Mouse (Mus musculus): Measurements from ENCODE around the gene Oprm1. TPM values are rescaled to one million over a fixed set of nuclear protein-coding genes. Genes with fewer than 3 reads are reported as not detected.

Gene Oprm1
- polyA plus RNA-seq, 1 experiment from 2014 or later = 3.2 TPM

DNA sequence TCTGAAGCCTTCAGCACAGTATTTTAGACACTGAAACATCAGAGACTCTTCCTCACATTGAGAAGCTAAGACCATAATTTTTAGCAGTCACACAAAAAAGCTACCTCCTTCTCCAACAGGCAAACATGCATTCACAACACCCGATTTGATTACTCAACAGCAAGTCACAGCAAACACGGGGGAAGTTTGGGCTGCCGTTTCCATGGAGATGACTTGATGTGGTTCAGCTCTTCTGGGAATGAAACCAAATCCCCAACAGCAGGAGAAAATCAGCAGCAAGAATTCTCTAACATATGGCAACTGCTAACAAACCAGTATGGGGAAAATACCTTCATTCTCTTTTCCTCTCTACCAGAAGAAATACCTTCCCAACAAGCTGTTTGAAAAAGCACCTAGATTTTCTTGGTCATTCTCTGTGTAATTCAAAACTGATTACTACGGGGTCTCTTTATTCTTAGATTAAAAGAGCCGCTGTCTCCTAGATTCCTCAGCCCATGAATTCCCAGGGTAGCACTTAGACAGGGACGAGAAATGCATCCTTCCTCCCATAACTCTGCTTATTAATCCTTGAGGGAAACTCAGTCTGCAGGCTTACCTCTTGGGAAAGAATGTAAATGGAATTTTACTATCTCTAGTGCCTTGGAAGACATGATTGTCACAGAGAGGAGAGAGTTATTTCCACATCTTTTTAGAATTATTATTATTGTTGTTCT lies 158.4 kb downstream of the Oprm1 start:
- Histone ChIP-seq H3K4me3 (ENCODE audit: low read length) (no peak overlapping the region), H3K9ac (ENCODE audit: low read depth, low read length) (no peak overlapping the region), H3K36me3 (ENCODE audit: control insufficient read depth, insufficient read depth, low read length) (no peaks in the 10 kb centered on the region), H3K9me3 (ENCODE audit: control insufficient read depth, low read length) (no peaks in the 10 kb centered on the region), H3K27ac (ENCODE audit: low read depth, low read length) (peak overlapping the region; percentile 59), H3K4me2 (ENCODE audit: low read length) (peak overlapping the region; percentile 44), H3K27me3 (replicated peaks; ENCODE audit: control insufficient read depth, insufficient read depth, low read length) (no peaks in the 10 kb centered on the region), H3K4me1 (ENCODE audit: control insufficient read depth, insufficient read depth, low read depth, low read length) (peaks cover 7% of the 10 kb centered on the region)
- 9% methylated on average over 6 of the region's 6 CpGs for WGBS
- ATAC-seq = peak; percentile 93

DNA sequence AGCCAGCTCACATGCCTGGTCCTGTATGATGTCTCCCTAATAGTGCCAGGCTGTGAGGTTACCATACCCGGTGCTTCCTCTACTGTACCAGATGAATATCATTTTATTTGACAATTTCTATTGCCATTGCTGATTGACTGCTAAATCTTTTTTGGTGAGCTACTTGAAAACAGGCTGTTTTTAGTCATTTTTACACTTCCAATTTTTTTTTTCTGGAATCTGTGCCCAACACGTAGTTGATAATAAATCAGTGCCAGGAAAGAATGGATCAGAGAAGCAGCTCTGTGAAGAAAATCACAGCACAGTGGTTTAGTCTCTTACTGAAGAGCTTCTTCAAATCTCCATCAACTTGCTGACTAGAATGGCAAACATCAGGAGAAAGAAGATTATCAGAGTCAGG lies 168.4 kb downstream of the Oprm1 start:
- H3K27ac ChIP-seq (ENCODE audit: low read depth, low read length) = no peak overlapping the region
- no peak for ATAC-seq
- no peak overlapping the region for H3K4me2 ChIP-seq (ENCODE audit: low read length)
- no peaks in the 10 kb centered on the region for H3K36me3 ChIP-seq (ENCODE audit: control insufficient read depth, insufficient read depth, low read length)
- H3K27me3 ChIP-seq (replicated peaks; ENCODE audit: control insufficient read depth, insufficient read depth, low read length) = no peaks in the 10 kb centered on the region
- no peak overlapping the region for H3K4me3 ChIP-seq (ENCODE audit: low read length)
- no peaks in the 10 kb centered on the region for H3K4me1 ChIP-seq (ENCODE audit: control insufficient read depth, insufficient read depth, low read depth, low read length)
- WGBS = 79% methylated on average over 2 of the region's 2 CpGs
- no peak overlapping the region for H3K9ac ChIP-seq (ENCODE audit: low read depth, low read length)
- H3K9me3 ChIP-seq (ENCODE audit: control insufficient read depth, low read length) = no peaks in the 10 kb centered on the region

DNA sequence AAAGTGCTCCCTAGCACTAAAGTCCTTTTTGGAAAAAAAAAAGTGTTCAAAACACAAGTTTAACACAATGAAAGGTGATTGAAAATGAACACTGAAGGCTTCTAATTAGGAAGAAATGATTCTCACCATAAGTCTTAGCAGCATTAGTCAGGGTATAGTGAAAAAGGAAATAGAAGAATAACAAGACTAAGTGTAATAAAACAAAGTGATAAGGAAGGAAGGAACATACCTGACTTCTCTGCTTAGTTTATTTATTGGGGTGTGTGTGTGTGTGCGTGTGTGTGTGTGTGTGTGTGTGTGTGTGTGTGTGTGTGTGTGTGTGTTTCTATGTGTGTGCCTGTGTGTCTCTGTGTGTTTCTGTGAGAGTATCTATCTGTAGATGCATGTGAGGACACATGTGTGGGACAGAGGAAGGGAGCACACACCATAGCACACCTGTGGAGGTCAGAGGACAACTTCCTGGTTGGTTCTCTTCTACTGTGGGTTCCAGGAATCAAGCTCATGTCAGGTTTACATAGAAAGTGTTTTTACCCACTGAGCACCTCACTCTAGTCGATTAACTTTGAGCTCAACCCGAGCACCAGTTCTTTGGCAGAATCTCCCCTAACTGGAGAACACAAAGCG lies 169.4 kb downstream of the Oprm1 start:
- Histone ChIP-seq H3K27ac (ENCODE audit: low read depth, low read length) (no peak overlapping the region), H3K36me3 (ENCODE audit: control insufficient read depth, insufficient read depth, low read length) (no peaks in the 10 kb centered on the region), H3K4me2 (ENCODE audit: low read length) (no peak overlapping the region), H3K9me3 (ENCODE audit: control insufficient read depth, low read length) (no peaks in the 10 kb centered on the region), H3K4me3 (ENCODE audit: low read length) (no peak overlapping the region), H3K9ac (ENCODE audit: low read depth, low read length) (no peak overlapping the region), H3K27me3 (replicated peaks; ENCODE audit: control insufficient read depth, insufficient read depth, low read length) (no peaks in the 10 kb centered on the region), H3K4me1 (ENCODE audit: control insufficient read depth, insufficient read depth, low read depth, low read length) (no peaks in the 10 kb centered on the region)
- 93% methylated on average over 4 of the region's 4 CpGs for whole genome bisulfite sequencing
- no peak for ATAC-seq

DNA sequence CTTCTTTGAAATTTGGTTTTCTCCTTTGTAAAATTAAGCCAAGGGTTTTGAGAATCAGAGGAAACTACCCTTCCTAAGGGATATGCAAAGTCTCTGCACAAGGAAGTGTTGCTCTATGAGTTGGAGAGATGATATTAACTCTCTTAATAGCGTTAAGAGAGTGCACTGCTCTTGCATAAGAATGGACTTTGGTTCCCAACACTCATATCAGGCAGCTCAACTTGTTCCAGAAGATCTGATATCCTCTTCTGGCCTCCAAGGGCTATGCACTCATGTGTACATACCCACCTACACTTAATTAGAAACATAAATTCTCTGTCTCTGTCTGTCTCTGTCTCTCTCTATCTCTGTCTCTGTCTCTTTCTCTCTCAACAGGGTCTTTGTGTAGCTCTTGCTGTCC lies 170.6 kb downstream of the Oprm1 start:
- no peaks in the 10 kb centered on the region for H3K27me3 ChIP-seq (replicated peaks; ENCODE audit: control insufficient read depth, insufficient read depth, low read length)
- no peak overlapping the region for H3K4me3 ChIP-seq (ENCODE audit: low read length)
- no peak overlapping the region for H3K27ac ChIP-seq (ENCODE audit: low read depth, low read length)
- no peak overlapping the region for H3K4me2 ChIP-seq (ENCODE audit: low read length)
- H3K36me3 ChIP-seq (ENCODE audit: control insufficient read depth, insufficient read depth, low read length) = no peaks in the 10 kb centered on the region
- no peaks in the 10 kb centered on the region for H3K4me1 ChIP-seq (ENCODE audit: control insufficient read depth, insufficient read depth, low read depth, low read length)
- no peak for ATAC-seq
- WGBS = 67% methylated on average over 1 of the region's 1 CpGs
- H3K9ac ChIP-seq (ENCODE audit: low read depth, low read length) = no peak overlapping the region
- no peaks in the 10 kb centered on the region for H3K9me3 ChIP-seq (ENCODE audit: control insufficient read depth, low read length)

DNA sequence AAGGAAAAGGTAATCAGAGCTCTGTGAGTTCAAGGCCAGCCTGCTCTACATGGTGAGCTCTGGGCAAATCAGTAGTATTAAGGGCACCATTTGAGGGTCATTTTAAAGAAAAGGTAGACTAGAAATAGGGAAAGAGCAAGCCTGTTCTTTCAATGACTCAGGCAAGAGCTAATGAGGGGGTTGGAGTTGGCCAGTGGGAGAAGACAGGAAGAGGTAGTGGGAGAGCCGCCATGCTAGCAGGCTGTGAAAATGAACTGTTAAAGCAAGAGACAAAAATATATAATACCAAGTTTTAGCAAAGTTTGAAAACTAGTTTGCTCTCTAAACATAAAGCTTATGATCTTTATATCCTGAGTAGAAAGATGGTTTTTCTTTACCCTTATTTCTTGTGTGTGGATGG lies 172.1 kb downstream of the Oprm1 start:
- 84% methylated on average over 1 of the region's 1 CpGs for WGBS
- Histone ChIP-seq H3K4me1 (ENCODE audit: control insufficient read depth, insufficient read depth, low read depth, low read length) (no peaks in the 10 kb centered on the region), H3K27me3 (replicated peaks; ENCODE audit: control insufficient read depth, insufficient read depth, low read length) (no peaks in the 10 kb centered on the region), H3K9me3 (ENCODE audit: control insufficient read depth, low read length) (no peaks in the 10 kb centered on the region), H3K27ac (ENCODE audit: low read depth, low read length) (no peak overlapping the region), H3K36me3 (ENCODE audit: control insufficient read depth, insufficient read depth, low read length) (no peaks in the 10 kb centered on the region), H3K9ac (ENCODE audit: low read depth, low read length) (no peak overlapping the region), H3K4me2 (ENCODE audit: low read length) (no peak overlapping the region), H3K4me3 (ENCODE audit: low read length) (no peak overlapping the region)
- no peak for ATAC-seq

DNA sequence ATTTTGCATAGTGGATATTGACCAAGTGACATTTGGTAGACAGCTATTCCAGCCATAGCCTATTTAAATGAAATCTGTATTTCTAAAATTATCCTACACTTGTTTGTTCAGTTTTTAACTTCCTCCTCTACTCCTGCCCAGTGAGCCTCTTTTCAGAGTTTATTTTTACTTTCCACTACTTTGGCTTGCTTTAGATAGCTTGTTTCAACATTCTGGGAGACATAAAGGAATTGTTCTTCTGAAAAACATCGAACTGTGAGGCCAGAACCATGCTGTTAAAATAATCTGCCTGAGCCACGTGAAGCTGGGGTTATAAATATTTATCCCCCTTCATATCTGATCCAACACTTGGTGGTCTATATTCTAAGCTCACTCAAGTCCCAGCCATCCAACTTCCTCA lies 172.6 kb downstream of the Oprm1 start:
- Histone ChIP-seq H3K27ac (ENCODE audit: low read depth, low read length) (no peak overlapping the region), H3K9ac (ENCODE audit: low read depth, low read length) (no peak overlapping the region), H3K4me3 (ENCODE audit: low read length) (no peak overlapping the region), H3K4me1 (ENCODE audit: control insufficient read depth, insufficient read depth, low read depth, low read length) (no peaks in the 10 kb centered on the region), H3K4me2 (ENCODE audit: low read length) (no peak overlapping the region), H3K36me3 (ENCODE audit: control insufficient read depth, insufficient read depth, low read length) (no peaks in the 10 kb centered on the region), H3K27me3 (replicated peaks; ENCODE audit: control insufficient read depth, insufficient read depth, low read length) (no peaks in the 10 kb centered on the region), H3K9me3 (ENCODE audit: control insufficient read depth, low read length) (no peaks in the 10 kb centered on the region)
- ATAC-seq = no peak
- WGBS = 62% methylated on average over 2 of the region's 2 CpGs

DNA sequence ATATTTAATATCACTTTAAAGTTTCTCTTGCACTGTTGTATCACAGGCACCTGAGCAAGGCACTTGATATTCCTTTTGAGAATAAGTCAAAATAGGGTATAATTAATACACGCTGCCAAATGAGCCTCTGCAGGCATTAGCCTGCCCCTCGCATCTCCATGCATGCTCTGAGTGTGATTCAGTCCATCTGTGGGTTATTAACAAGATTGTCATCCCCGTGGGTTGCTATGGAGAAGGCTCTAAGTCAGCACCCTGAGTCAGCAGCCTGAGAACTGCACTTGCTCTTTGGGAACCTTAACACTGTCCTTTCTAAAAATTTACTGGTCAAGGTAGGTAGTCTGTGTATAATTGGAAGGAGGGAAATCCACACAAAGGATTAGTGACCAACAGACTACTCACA lies 176.5 kb downstream of the Oprm1 start:
- no peak overlapping the region for H3K9ac ChIP-seq (ENCODE audit: low read depth, low read length)
- no peaks in the 10 kb centered on the region for H3K4me1 ChIP-seq (ENCODE audit: control insufficient read depth, insufficient read depth, low read depth, low read length)
- no peak overlapping the region for H3K27ac ChIP-seq (ENCODE audit: low read depth, low read length)
- no peak overlapping the region for H3K4me2 ChIP-seq (ENCODE audit: low read length)
- H3K36me3 ChIP-seq (ENCODE audit: control insufficient read depth, insufficient read depth, low read length) = no peaks in the 10 kb centered on the region
- 0 out of 2 replicates have a peak, but pooled peaks have one; percentile 42 for ATAC-seq
- no peaks in the 10 kb centered on the region for H3K9me3 ChIP-seq (ENCODE audit: control insufficient read depth, low read length)
- WGBS = 57% methylated on average over 3 of the region's 3 CpGs
- H3K27me3 ChIP-seq (replicated peaks; ENCODE audit: control insufficient read depth, insufficient read depth, low read length) = no peaks in the 10 kb centered on the region
- H3K4me3 ChIP-seq (ENCODE audit: low read length) = no peak overlapping the region

DNA sequence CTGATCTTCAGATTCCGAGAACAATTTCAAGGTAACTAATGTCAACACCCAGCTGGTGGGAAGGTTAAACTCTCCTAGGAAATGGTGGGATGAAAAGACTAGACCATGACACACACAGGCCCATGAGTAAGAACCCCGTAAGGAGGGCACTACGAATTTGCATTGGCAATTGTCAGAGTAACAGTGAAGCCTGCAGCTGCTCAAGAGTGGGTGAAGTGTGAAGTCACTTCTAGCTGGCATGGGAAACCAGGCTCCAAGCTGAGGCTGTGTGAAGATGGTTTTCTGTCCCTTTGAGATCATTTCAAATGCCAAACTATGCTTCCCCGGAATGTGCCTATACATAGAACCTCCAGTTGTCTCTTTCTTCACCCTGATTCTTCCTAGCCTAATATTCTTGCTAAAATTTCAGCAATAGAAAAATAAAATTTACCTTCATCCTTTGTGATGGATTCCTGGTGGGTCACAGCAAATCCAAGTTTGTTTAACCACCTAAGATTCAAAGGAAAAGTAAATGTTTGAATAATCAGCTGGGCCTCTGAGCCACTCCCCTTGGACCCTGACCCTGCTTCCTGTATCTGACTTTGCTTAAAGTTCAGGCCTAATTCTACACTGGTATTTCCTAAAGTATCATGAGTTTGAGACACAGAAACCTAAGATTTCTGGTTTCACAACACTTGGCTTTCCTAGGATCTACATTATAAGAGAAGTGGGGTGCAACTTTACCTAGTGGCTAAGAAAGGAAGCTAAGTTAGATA lies 178.5 kb downstream of the Oprm1 start:
- Histone ChIP-seq H3K9me3 (ENCODE audit: control insufficient read depth, low read length) (no peaks in the 10 kb centered on the region), H3K27ac (ENCODE audit: low read depth, low read length) (no peak overlapping the region), H3K27me3 (replicated peaks; ENCODE audit: control insufficient read depth, insufficient read depth, low read length) (no peaks in the 10 kb centered on the region), H3K4me1 (ENCODE audit: control insufficient read depth, insufficient read depth, low read depth, low read length) (no peaks in the 10 kb centered on the region), H3K4me2 (ENCODE audit: low read length) (no peak overlapping the region), H3K36me3 (ENCODE audit: control insufficient read depth, insufficient read depth, low read length) (no peaks in the 10 kb centered on the region), H3K4me3 (ENCODE audit: low read length) (no peak overlapping the region), H3K9ac (ENCODE audit: low read depth, low read length) (no peak overlapping the region)
- WGBS = 85% methylated on average over 4 of the region's 4 CpGs
- no peak for ATAC-seq

DNA sequence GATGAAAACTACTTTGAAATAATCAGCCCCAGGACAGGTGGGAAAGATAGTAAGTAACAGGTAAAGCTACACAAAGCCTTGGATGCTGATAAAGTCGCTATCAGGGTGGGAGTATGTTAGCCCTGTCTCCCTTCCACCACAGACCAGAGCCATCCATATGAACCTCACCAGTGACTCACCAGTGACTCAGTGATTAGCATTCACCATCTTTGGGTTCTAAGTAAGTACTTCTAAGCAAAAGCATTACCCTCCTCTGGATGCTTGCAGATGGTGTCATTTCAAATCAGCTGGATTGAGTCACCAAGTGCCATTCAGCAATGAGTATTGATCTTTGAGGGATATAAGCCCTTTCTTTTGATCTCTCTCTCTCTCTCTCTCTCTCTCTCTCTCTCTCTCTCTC lies 194.8 kb downstream of the Oprm1 start:
- Histone ChIP-seq H3K27ac (ENCODE audit: low read depth, low read length) (no peak overlapping the region), H3K27me3 (replicated peaks; ENCODE audit: control insufficient read depth, insufficient read depth, low read length) (no peaks in the 10 kb centered on the region), H3K4me2 (ENCODE audit: low read length) (no peak overlapping the region), H3K9me3 (ENCODE audit: control insufficient read depth, low read length) (no peaks in the 10 kb centered on the region), H3K4me3 (ENCODE audit: low read length) (no peak overlapping the region), H3K36me3 (ENCODE audit: control insufficient read depth, insufficient read depth, low read length) (no peaks in the 10 kb centered on the region), H3K4me1 (ENCODE audit: control insufficient read depth, insufficient read depth, low read depth, low read length) (no peaks in the 10 kb centered on the region), H3K9ac (ENCODE audit: low read depth, low read length) (no peak overlapping the region)
- WGBS = 72% methylated on average over 1 of the region's 1 CpGs
- no peak for ATAC-seq
